Mouse (Mus musculus) CD4-positive naive resting alpha-beta T cell, adult 57 days (primary cell): ENCODE measurements around the gene 5430403G16Rik. TPM values are rescaled to one million over a fixed set of nuclear protein-coding genes. Genes with fewer than 3 reads are reported as not detected.

Experiments used
- total RNA-seq: library from RNA; stranded (reverse); gene quantifications from one replicate; pipeline ENCODE4 v1.2.4, GENCODE M21; 2023

Gene 5430403G16Rik
- 2.4 TPM for total RNA-seq

GRCm38 (mm10) chr5:109690537-109691201 lies at the start of gene 5430403G16Rik:
TSS of gene 5430403G16Rik (minus strand) at chr5:109691041.

Other genes with a start within 250 kb of the 5430403G16Rik start
- gene Crlf2, start 132.0 kb downstream of the 5430403G16Rik start, total RNA-seq: 34.3 TPM
- 12.8 TPM for gene 4930522L14Rik, start 60.8 kb upstream of the 5430403G16Rik start, total RNA-seq
- 18.3 TPM for gene Gm15446, start 232.4 kb upstream of the 5430403G16Rik start, total RNA-seq